Mouse (Mus musculus) erythroblast, embryonic 14.5 days (primary cell): Measurements from ENCODE around the gene Bcl2. TPM values are rescaled to one million over a fixed set of nuclear protein-coding genes. Genes with fewer than 3 reads are reported as not detected.
"Not testable (repeated sequence)": the region's sequence is repeated elsewhere in the genome, so short reads cannot be mapped to it uniquely, and the experiment has no call there.

Source experiments
- H3K27me3 ChIP-seq: 2 replicates; pipeline ENCODE4 v1.6.1; 2012; ENCODE audit warnings: inconsistent platforms; ENCODE audit not compliant: control insufficient read depth
- H3K36me3 ChIP-seq: 2 replicates; pipeline ENCODE4 v1.6.1; 2012; ENCODE audit warnings: mild to moderate bottlenecking, inconsistent platforms; ENCODE audit not compliant: control insufficient read depth
- H3K4me1 ChIP-seq: 2 replicates; pipeline ENCODE4 v1.6.1; 2012; ENCODE audit warnings: inconsistent platforms; ENCODE audit not compliant: control insufficient read depth
- H3K4me3 ChIP-seq: replicated peaks from 2 replicates; pipeline ENCODE3; 2012; ENCODE audit warnings: moderate library complexity, mild to moderate bottlenecking, inconsistent platforms
- H3K9me3 ChIP-seq: 2 replicates; pipeline ENCODE4 v1.6.1; 2012; ENCODE audit warnings: low read length, inconsistent platforms, mixed read lengths; ENCODE audit not compliant: control insufficient read depth
- GATA1 ChIP-seq: IDR thresholded peaks from 2 replicates; pipeline ENCODE4 v1.6.1; 2012; ENCODE audit warnings: low read length, inconsistent platforms, mixed read lengths
- TAL1 ChIP-seq: IDR thresholded peaks from 3 replicates; pipeline ENCODE4 v1.6.1; 2012; ENCODE audit warnings: low read length, inconsistent platforms, mixed read lengths
- polyA plus RNA-seq: library from polyadenylated mRNA; stranded (reverse); fragments of >175 nt; gene quantifications from 2 replicates; pipeline ENCODE4 v1.2.3, GENCODE M21; 2012

Gene Bcl2
- polyA plus RNA-seq, 1 experiment, result not detected

- H3K4me1 ChIP-seq, result no peaks in the 10 kb centered on the region
- TF ChIP-seq GATA1, result no peak
- TF ChIP-seq TAL1, result no peak
- H3K36me3 ChIP-seq, result no peaks in the 10 kb centered on the region
- H3K4me3 ChIP-seq, result no peak overlapping the region
- no peaks in the 10 kb centered on the region for H3K27me3 ChIP-seq
- H3K9me3 ChIP-seq, result no peaks in the 10 kb centered on the region
Observed at GRCm38 (mm10) chr1:106542731-106543130, 171.3 kb downstream of the Bcl2 start.

- H3K4me1 ChIP-seq, result no peaks in the 10 kb centered on the region
- no peaks in the 10 kb centered on the region for H3K9me3 ChIP-seq
- H3K27me3 ChIP-seq, result no peaks in the 10 kb centered on the region
- H3K4me3 ChIP-seq, result no peak overlapping the region
- no peaks in the 10 kb centered on the region for H3K36me3 ChIP-seq
- TF ChIP-seq TAL1, result no peak
- no peak for TF ChIP-seq GATA1
Observed at GRCm38 (mm10) chr1:106541851-106542250, 172.2 kb downstream of the Bcl2 start.

GRCm38 (mm10) chr1:106540130-106540529 lies 173.9 kb downstream of the Bcl2 start:
- Histone ChIP-seq H3K4me3 (no peak overlapping the region), H3K9me3 (no peaks in the 10 kb centered on the region), H3K4me1 (no peaks in the 10 kb centered on the region), H3K36me3 (no peaks in the 10 kb centered on the region), H3K27me3 (no peaks in the 10 kb centered on the region)
- TF ChIP-seq GATA1 (no peak), TAL1 (no peak)

- no peaks in the 10 kb centered on the region for H3K36me3 ChIP-seq
- H3K4me1 ChIP-seq, result no peaks in the 10 kb centered on the region
- H3K27me3 ChIP-seq, result no peaks in the 10 kb centered on the region
- no peaks in the 10 kb centered on the region for H3K9me3 ChIP-seq
- no peak for TF ChIP-seq GATA1
- TF ChIP-seq TAL1, result no peak
- H3K4me3 ChIP-seq, result no peak overlapping the region
Observed at GRCm38 (mm10) chr1:106539029-106539428, 175.0 kb downstream of the Bcl2 start.

- not testable (repeated sequence) for H3K27me3 ChIP-seq, H3K4me1 ChIP-seq, H3K9me3 ChIP-seq, H3K4me3 ChIP-seq, H3K36me3 ChIP-seq
Observed at GRCm38 (mm10) chr1:106534835-106535234, 179.2 kb downstream of the Bcl2 start.

- H3K27me3 ChIP-seq, result no peaks in the 10 kb centered on the region
- no peaks in the 10 kb centered on the region for H3K36me3 ChIP-seq
- H3K4me1 ChIP-seq, result no peaks in the 10 kb centered on the region
- H3K9me3 ChIP-seq, result no peaks in the 10 kb centered on the region
- H3K4me3 ChIP-seq, result no peak overlapping the region
- TF ChIP-seq TAL1, result no peak
- no peak for TF ChIP-seq GATA1
Observed at GRCm38 (mm10) chr1:106529570-106529969, 184.5 kb downstream of the Bcl2 start.

DNA sequence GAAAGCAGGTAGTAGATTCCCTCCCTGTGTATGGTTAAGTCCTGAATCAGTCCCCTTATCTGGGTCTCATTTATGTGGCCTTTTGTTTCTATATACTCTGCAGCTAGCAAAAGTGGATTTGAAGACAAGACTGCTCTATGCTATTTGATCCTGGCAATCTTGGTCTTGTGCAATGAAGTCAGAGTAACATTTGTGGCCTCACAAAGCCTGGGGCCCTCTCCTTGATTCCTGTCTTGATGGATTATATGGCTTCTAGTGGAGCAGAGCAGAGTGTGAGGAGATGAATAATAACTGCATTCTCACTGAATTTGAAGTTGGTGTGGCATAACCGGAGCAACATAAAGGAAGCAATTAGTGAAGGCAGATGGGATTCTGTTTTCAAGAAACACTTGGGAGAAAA lies 186.5 kb downstream of the Bcl2 start:
- Histone ChIP-seq H3K36me3 (no peaks in the 10 kb centered on the region), H3K27me3 (no peaks in the 10 kb centered on the region), H3K9me3 (no peaks in the 10 kb centered on the region), H3K4me3 (no peak overlapping the region), H3K4me1 (no peaks in the 10 kb centered on the region)
- TF ChIP-seq TAL1, result no peak
- TF ChIP-seq GATA1, result no peak

GRCm38 (mm10) chr1:106526751-106527150 lies 187.3 kb downstream of the Bcl2 start:
- Histone ChIP-seq H3K27me3 (no peaks in the 10 kb centered on the region), H3K4me3 (no peak overlapping the region), H3K36me3 (no peaks in the 10 kb centered on the region), H3K4me1 (no peaks in the 10 kb centered on the region), H3K9me3 (no peaks in the 10 kb centered on the region)
- TF ChIP-seq TAL1, result no peak
- TF ChIP-seq GATA1, result no peak

DNA sequence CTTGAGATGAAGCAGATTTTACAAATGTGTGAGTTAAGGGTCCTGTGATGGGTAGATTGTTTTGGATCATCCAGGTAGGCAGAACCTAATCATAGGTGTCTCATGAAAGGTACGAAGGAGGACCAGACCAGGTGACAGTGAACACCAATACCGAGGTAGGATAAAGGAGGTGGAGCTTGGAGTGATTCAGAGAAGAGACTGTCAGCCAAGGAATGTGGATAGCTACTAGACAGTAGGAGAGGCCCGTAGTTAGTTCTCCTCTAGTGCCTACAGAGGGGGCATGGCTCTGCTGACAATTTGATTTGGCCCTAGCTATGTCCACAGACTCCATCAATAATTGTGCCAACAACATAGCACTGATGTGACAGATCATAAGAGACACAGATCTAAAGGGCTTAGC lies 188.0 kb downstream of the Bcl2 start:
- no peaks in the 10 kb centered on the region for H3K4me1 ChIP-seq
- no peaks in the 10 kb centered on the region for H3K36me3 ChIP-seq
- H3K27me3 ChIP-seq, result no peaks in the 10 kb centered on the region
- TF ChIP-seq GATA1, result no peak
- no peak for TF ChIP-seq TAL1
- H3K9me3 ChIP-seq, result no peaks in the 10 kb centered on the region
- no peak overlapping the region for H3K4me3 ChIP-seq

DNA sequence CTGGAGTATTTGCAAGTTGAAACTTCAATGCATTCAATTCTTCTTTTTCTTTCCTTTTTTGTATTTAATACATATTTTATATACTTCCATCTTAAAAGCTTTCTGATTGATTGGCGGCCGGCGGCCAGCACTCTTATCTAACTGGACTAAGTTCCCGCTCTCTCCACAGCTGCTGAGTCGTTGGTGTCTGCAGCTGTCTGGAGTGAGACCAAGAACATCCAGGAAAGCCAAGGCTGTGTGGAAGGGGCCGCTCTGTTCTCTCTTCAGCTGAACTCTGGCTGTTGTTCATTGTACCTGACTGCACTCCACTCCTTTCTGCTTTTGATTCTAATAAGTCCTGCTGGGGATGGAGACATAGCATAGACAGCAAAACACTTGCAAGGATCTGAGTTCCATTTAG lies 190.3 kb downstream of the Bcl2 start:
- no peaks in the 10 kb centered on the region for H3K36me3 ChIP-seq
- H3K9me3 ChIP-seq, result no peaks in the 10 kb centered on the region
- TF ChIP-seq TAL1, result no peak
- H3K4me1 ChIP-seq, result no peaks in the 10 kb centered on the region
- H3K4me3 ChIP-seq, result no peak overlapping the region
- H3K27me3 ChIP-seq, result no peaks in the 10 kb centered on the region
